ENCODE assay signal across 7 mouse cellular contexts in genomic region chr15:102721980-102722475, GRCm38 (mm10). TPM values are rescaled to one million over a fixed set of nuclear protein-coding genes. Genes with fewer than 3 reads are reported as not detected.
A peak's percentile ranks its signal among the peaks of the same experiment; 100 is the strongest.
DNase-seq lines count a peak whose midpoint lies in the region; ATAC-seq lines count a peak whose summit lies in the region.

Gene Calcoco1, minus strand, starts transcription at chr15:102722178.

- DNase-seq in adrenal gland, postnatal 25 days, result peak; percentile 95
- DNase-seq in heart, adult 11 months, result peak; percentile 100
- DNase-seq in kidney, adult 18-20 months, result peak; percentile 93
- peak; percentile 99 for DNase-seq in limb, embryonic 11.5 days (ENCODE audit: low spot score)
- peak; percentile 99 for DNase-seq in midbrain, embryonic 14.5 days
- peak; percentile 91 to 93 for DNase-seq in spleen, adult 18-20 months

- H3K36me3 ChIP-seq in embryonic facial prominence, embryonic 12.5 days, result peaks cover 18% of the 10 kb centered on the region
- no peaks in the 10 kb centered on the region for H3K36me3 ChIP-seq in limb, embryonic 11.5 days (ENCODE audit: control insufficient read depth, insufficient read depth, low read length)
- peaks cover 23% of the 10 kb centered on the region for H3K36me3 ChIP-seq in midbrain, embryonic 14.5 days (ENCODE audit: control insufficient read depth, insufficient read depth, low read length)

- peak within 1 kb of the TSS; percentile 56 for H3K9ac ChIP-seq in embryonic facial prominence, embryonic 12.5 days
- 0 out of 2 replicates have a peak within 1 kb of the TSS, but pooled peaks have one; percentile 0 for H3K9ac ChIP-seq in limb, embryonic 11.5 days (ENCODE audit: low read length)
- peak within 1 kb of the TSS; percentile 50 for H3K9ac ChIP-seq in midbrain, embryonic 14.5 days (replicated peaks; ENCODE audit: low read length)

- WGBS in embryonic facial prominence, embryonic 12.5 days, result under 1% methylated on average over 27 of the region's 27 CpGs
- WGBS in limb, embryonic 11.5 days, result 1% methylated on average over 27 of the region's 27 CpGs
- WGBS in midbrain, embryonic 14.5 days, result under 1% methylated on average over 27 of the region's 27 CpGs

- no peaks in the 10 kb centered on the region for H3K9me3 ChIP-seq in embryonic facial prominence, embryonic 12.5 days
- H3K9me3 ChIP-seq in limb, embryonic 11.5 days (ENCODE audit: control insufficient read depth, low read length), result no peaks in the 10 kb centered on the region
- H3K9me3 ChIP-seq in midbrain, embryonic 14.5 days (ENCODE audit: control insufficient read depth, low read length), result no peaks in the 10 kb centered on the region

- H3K4me3 ChIP-seq in embryonic facial prominence, embryonic 12.5 days, result peak within 1 kb of the TSS; percentile 69
- H3K4me3 ChIP-seq in limb, embryonic 11.5 days (ENCODE audit: low read depth, low read length), result peak within 1 kb of the TSS; percentile 31
- peak within 1 kb of the TSS; percentile 60 for H3K4me3 ChIP-seq in midbrain, embryonic 14.5 days (replicated peaks; ENCODE audit: low read depth, low read length)

- H3K27ac ChIP-seq in embryonic facial prominence, embryonic 12.5 days, result peak within 1 kb of the TSS; percentile 54; the same call in 1 of the 2 replicates
- no peak within 1 kb of the TSS for H3K27ac ChIP-seq in limb, embryonic 11.5 days (replicated peaks; ENCODE audit: low read depth, low read length)
- H3K27ac ChIP-seq in midbrain, embryonic 14.5 days (replicated peaks; ENCODE audit: low read depth, low read length), result no peak within 1 kb of the TSS

- ATAC-seq in embryonic facial prominence, embryonic 12.5 days (ENCODE audit: insufficient number of reproducible peaks, insufficient read depth, low FRiP score, low TSS enrichment), result peak; percentile 99
- ATAC-seq in limb, embryonic 11.5 days (ENCODE audit: insufficient number of reproducible peaks, low FRiP score, low TSS enrichment, low read depth), result peak; percentile 98
- peak; percentile 98 for ATAC-seq in midbrain, embryonic 14.5 days (ENCODE audit: low FRiP score, low TSS enrichment)

- peaks cover 13% of the 10 kb centered on the region for H3K4me1 ChIP-seq in embryonic facial prominence, embryonic 12.5 days
- no peaks in the 10 kb centered on the region for H3K4me1 ChIP-seq in limb, embryonic 11.5 days (ENCODE audit: control insufficient read depth, insufficient read depth, low read length)
- peaks cover 7% of the 10 kb centered on the region for H3K4me1 ChIP-seq in midbrain, embryonic 14.5 days (ENCODE audit: control insufficient read depth, insufficient read depth, low read length)

- H3K4me2 ChIP-seq in embryonic facial prominence, embryonic 12.5 days (replicated peaks), result peak within 1 kb of the TSS; percentile 63
- H3K4me2 ChIP-seq in limb, embryonic 11.5 days (ENCODE audit: low read depth, severe bottlenecking), result peak within 1 kb of the TSS; percentile 49
- H3K4me2 ChIP-seq in midbrain, embryonic 14.5 days (ENCODE audit: low read length), result peak within 1 kb of the TSS; percentile 84

- no peaks in the 10 kb centered on the region for H3K27me3 ChIP-seq in embryonic facial prominence, embryonic 12.5 days
- no peaks in the 10 kb centered on the region for H3K27me3 ChIP-seq in limb, embryonic 11.5 days (ENCODE audit: control insufficient read depth, insufficient read depth, low read length)
- no peaks in the 10 kb centered on the region for H3K27me3 ChIP-seq in midbrain, embryonic 14.5 days (ENCODE audit: control insufficient read depth, insufficient read depth, low read length)

RNA-seq across cellular contexts. Expression of gene Calcoco1, which starts in this region (rescaled TPM):
- total RNA-seq in adrenal gland, postnatal 25 days (2021), result 105 and 147 TPM in 2 replicates
- polyA plus RNA-seq in embryonic facial prominence, embryonic 12.5 days (2016; fragmentation: Nextera tagmentation; extraction: Ambion mirVana), result 46.4 and 50.2 TPM in 2 replicates
- polyA plus RNA-seq in limb, embryonic 11.5 days (2014; fragmentation: Nextera tagmentation; extraction: Ambion mirVana), result 34.4 and 36.4 TPM in 2 replicates
- 30.6 and 36.5 TPM in 2 replicates for polyA plus RNA-seq in midbrain, embryonic 14.5 days (2014; fragmentation: Nextera tagmentation; extraction: Ambion mirVana)

Comparison
In these comparisons a context has a peak if more than half of its experiments do, and no peak if none do; other contexts are left out.
1. H3K9ac ChIP-seq: peak in every context shown above with its lines; median percentile 56 in embryonic facial prominence, embryonic 12.5 days; 50 in midbrain, embryonic 14.5 days; 0 in limb, embryonic 11.5 days.